Mouse (Mus musculus) adrenal gland, postnatal 25 days (tissue): ENCODE data around the gene Gm10382. TPM values are rescaled to one million over a fixed set of nuclear protein-coding genes. Genes with fewer than 3 reads are reported as not detected.
"Not testable (repeated sequence)": the region's sequence is repeated elsewhere in the genome, so short reads cannot be mapped to it uniquely, and the experiment has no call there.

Experiments used
- DNase-seq: peaks from one replicate; pipeline ENCODE4 v3.0.0; 2021; ENCODE audit warnings: mixed read lengths
- total RNA-seq: library from RNA; stranded (reverse); gene quantifications from 2 replicates; pipeline ENCODE4 v1.2.3, GENCODE M21; 2021

The Gm10382 gene
- total RNA-seq, 1 experiment from 2014 or later = not detected

DNA sequence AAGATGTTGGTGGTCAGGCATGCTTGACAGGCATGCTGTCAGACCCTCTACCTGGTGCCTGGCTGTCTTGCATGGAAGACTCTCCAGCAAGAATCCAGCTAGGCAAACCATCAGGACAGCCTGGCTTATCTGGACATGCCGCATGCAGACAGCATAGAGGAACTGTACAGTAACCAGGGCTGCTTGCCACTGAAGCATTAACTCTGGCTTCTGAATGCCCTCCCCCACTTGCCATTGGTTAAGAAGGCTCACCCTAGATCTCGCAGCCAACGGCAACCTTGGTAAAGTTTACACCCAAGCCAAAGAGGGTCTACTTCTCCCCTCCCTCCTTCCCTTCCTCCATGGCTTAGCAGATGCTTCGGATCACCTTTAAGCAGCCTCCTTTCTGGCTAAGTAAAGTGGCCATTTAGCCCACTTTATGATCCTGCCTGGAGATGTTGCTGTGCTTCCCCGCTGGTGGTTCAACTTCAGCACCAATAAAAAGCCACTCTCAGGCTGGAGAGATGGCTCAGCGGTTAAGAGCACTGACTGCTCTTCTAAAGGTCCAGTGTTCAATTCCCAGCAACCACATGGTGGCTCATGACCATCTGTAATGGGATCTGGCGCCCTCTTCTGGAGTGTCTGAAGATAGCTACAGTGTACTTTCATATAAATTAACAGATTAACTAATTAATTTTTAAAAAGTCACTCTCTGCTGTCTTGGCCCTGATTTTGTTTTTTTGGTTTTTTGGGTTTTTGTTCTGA, 18.0 kb upstream of the Gm10382 start:
- no peak for DNase-seq

DNA sequence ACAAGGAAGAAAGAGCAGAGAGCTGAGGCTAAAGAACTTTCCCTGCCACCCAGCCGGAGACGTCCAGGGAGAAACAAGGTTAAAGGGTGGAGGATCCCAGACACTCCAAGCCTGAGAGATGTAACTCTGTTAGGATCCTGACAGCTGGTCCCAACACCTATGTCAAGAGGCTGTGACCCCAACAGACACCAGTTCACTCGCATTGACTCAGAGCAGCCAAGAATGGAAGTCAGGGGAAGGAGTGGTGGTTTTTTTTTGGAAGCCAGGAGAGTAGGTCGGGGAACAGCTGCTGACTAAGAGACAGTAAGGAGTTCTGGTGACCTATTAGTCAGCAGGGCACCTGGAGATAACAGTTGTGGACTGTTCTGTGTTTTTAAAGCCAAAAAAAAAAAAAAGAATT, 17.1 kb upstream of the Gm10382 start:
- no peak for DNase-seq

DNA sequence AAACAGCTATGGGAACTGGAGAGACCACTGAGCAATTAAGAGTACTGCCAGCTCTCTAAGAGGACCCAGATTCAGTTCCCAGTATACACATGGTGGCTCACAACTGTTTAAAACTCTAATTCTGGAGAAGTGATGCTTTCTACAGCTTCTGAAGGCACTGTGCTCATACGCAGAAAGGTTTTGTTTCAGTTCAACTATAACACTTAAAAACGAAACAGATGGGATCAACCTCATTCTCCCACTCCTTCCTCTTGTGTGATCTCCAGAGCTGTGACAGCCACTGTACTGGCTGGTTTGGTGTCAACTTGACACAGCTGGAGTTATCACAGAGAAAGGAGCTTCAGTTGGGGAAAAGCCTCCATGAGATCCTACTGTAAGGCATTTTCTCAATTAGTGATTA, 13.3 kb upstream of the Gm10382 start:
- no peak for DNase-seq

DNA sequence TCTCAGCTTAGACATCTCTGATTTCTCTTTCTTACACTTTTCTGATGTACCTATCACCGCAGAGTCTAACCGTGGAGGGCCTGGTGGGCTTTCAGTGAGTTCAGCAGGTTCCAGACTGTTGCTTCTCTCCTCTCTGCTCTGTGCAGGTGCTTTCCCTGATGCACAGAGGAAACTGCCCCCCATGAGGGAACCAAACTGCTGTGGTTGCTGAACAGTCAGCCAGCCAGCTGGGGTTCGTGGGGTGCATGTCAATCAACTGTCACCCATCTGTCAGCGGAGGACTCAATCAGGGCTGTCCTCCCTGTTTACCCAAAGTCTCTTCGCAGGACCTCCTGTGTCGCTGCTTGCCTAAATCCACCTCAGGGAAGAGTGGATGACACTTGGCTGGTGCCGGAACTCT, 11.9 kb upstream of the Gm10382 start:
- no peak for DNase-seq

DNA sequence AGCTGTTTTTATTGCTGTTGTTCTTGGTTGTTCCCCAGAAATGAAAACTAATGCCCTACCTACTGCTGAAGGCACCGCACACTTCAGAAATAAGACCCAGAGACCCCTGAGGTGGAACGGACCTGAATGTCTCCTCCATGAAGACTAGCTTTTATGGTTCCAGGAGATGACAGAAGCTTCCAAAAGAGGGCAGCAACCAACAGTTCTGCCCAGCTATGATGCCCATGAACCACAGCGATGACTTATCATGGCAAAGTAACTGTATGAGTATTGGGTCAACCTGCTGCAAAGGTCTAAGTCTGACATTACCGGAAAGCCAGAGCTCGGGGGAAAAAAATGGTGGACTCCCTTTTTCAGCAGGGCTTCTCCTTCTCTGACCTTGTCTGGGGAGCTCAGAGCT, 10.2 kb upstream of the Gm10382 start:
- no peak for DNase-seq

DNA sequence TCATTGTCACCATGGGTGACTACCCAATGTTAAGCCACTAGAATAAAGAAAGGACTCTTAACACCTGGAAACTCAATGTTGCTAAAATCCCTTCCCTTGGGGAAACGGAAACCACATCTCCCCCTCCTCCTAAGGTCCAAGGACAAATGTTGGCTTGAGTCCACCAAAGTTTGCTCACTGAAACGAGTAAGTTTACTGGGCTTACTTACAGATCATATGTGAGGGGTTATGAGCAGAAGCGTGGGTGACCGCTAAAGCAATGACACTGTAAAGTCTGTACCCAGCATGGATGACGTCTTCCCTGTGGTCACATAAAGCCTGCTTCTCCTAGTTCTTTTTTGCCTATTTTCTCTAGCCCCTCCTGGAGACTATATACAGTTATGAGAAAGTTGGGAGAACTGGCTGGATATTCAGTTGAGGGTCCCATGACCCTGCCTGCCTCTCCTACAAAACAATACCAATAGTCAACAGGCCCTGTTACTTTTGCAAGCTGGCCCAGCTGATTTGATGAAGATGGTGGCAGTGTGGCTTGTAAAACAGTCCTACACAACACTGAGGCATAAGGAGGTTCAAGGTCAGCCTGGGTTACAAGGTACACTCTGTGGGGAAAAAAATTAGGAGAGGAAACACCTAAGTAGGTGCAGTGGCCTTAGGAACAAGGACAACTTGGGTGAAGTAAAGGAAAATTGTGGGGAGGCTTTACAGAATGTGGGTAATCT, 7.0 kb upstream of the Gm10382 start:
- no peak for DNase-seq

DNA sequence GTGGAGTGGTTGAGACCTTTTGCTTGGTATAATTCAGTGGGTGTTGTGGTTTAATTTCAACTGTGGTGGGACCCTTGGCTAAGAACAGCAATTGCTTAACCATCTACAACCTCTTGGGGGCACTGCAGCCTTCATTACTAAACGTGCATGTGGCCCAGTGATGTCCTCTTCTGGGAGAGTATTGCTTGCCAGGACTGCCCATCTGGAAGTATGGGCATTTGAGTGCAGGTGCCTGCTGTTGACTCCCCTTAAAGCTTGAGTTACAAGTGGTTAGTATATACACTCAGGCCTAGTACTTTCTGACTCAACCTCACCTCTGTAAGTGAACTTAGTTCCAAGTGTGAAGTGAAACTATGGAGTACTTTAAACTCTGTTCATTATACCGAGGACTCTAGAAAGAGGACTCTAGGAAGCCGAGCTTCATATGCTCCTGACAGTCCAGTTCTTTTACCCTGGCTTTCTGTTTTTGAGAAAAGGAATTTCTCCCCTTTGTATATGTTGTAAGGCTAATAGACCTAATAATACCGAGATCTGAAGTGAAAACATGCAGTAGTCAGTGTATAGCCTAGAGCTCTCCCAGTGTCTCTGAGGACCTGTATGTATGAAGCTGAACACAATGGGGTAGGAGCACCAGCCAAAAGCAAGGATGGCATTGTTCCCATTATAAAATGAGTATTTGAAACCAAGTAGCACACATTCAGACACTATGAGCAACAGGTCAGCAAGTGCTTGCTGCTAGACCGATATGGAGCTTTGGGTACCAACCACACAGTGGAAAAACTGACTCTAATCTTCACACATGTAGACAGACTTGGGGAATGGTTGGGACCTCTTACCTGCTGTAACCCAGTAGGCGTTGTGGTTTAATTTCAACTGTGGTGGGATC, 6.2 kb upstream of the Gm10382 start:
- peak; percentile 39 for DNase-seq

DNA sequence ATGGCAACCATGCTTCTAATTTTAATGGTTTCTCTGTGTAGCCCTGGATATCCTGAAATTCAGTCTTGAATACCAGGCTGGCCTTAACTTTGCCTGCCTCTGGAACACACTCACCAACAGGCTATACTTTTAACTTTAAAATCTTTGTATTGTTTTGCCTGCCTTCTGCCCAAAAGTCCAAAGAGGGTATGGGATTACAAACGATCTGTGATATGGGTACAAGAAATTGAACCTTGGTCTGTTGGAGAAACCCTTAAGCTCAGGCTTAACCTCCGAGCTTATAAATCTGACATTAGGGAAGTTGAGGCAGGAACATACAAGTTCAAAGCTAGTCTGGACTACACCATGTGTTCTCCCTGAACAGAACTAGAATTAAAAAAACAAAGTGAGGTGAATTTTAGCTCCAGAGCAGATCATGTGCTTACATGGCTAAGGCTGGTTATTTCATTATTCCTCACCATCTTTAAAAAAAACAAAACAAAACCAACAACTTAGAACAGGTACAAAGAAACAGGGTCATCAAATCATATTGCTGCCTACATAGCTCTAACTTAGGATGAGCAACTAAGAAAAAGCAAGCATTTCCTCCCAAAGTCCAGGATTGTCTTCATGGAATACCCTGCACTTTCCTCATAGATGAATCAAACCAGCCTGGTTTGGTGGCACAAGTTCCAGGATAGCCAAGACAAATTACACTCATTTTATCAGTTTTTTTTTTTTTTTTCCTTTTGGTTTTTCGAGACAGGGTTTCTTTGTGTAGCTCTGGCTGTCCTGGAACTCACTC, 5.3 kb upstream of the Gm10382 start:
- DNase-seq = no peak

DNA sequence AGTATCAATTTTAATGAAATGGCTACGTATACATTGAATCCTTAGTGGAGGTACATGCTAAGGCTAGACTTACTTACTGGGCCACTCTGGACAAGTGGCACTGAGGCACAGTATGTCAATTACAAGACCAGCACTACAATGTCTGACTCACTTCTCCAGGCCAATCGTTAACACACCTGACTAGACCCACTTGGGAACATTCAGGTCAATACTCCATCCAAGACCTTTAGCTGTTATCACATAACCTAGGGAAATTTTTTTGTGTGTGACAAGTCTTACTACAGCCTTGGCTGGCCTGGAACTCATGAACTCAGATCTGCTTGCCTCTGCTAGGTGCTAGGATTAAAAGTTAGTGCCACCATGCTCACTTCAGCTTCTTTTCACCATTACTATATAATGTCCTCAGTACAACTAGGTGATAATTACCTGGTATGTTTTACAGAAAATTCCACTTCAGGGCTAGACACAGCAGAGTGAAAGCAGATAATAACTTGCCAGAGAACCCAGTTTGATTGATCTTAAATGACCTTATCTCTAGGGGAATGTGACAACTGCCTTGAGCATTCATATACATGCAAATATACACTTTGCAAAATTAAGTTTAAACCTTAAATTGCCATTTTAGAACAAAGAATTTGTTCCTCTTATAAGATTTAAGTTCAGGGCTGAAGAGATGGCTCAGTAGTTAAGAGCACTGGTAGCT, 4.5 kb upstream of the Gm10382 start:
- DNase-seq = no peak

DNA sequence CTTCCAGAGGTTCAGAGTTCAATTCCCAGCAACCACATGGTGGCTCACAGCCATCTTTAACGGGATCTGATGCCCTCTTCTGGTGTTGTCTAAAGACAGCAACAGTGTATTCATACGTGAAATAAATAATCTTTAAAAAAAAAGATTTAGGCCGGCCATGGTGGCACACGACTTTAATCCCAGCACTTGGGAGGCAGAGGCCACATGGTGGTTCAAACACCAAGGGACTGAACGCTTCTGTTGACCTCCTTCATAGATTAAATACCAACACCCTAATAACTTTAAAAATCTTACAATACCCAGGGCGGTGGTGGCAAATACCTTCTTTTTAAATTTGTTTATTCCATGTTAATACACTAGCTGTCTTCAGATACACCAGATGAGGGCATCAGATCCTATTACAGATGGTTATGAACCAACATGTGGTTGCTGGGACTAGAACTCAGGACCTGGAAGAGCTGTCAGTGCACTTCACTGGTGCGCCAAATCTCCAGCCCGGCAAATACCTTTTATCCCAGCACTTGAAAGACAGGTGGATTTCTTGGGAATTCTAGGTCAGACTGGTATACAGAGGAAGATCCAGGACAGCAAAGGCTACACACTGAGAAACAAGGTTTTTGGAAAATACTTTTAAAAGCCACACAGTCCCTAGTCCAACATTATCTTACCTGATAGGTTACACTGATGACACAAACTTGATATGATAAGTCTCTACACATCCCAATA, 3.7 kb upstream of the Gm10382 start:
- no peak for DNase-seq

DNA sequence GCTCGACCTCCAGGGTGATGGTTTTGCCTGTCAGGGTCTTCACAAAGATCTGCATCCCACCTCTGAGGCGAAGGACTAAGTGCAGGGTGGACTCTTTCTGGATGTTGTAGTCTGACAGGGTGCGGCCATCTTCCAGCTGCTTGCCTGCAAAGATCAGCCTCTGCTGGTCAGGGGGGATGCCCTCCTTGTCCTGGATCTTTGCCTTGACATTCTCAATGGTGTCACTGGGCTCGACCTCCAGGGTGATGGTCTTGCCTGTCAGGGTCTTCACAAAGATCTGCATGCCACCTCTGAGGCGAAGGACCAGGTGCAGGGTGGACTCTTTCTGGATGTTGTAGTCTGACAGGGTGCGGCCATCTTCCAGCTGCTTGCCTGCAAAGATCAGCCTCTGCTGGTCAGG, 1.8 kb upstream of the Gm10382 start:
- not testable (repeated sequence) for DNase-seq

DNA sequence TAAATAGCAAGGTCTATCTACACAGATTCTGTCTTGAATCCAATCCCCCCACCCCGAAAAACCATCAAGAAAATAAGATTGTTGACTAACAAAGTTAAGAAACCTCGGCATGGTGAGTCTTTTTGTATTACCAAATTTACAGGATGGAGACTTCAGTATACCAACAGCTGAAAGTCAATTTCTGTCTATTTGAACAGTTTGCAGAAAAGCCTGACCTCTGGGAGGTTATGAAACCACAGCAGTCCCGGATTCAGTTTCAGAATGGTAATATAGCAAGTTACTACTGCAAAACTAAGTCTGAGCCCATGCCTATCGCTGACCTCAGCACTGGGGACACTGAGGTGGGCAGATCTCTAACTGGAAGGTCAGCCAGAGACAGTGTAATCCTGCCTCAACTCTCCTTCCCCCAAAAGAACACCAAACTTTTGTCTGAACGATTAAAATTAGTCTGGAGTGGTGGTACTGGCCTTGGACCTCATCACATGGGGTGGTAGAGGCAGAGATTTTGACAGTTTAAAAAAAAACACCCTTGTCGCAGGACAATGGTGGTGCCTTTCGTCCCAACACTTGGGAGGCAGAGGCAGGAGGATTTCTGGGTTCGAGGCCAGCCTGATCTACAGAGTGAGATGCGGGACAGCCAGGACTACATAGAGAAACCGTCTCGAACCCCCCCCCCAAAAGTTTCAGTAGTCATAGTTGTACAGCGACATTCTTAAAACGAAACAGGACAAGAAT, 597 bp upstream of the Gm10382 start:
- DNase-seq = no peak

DNA sequence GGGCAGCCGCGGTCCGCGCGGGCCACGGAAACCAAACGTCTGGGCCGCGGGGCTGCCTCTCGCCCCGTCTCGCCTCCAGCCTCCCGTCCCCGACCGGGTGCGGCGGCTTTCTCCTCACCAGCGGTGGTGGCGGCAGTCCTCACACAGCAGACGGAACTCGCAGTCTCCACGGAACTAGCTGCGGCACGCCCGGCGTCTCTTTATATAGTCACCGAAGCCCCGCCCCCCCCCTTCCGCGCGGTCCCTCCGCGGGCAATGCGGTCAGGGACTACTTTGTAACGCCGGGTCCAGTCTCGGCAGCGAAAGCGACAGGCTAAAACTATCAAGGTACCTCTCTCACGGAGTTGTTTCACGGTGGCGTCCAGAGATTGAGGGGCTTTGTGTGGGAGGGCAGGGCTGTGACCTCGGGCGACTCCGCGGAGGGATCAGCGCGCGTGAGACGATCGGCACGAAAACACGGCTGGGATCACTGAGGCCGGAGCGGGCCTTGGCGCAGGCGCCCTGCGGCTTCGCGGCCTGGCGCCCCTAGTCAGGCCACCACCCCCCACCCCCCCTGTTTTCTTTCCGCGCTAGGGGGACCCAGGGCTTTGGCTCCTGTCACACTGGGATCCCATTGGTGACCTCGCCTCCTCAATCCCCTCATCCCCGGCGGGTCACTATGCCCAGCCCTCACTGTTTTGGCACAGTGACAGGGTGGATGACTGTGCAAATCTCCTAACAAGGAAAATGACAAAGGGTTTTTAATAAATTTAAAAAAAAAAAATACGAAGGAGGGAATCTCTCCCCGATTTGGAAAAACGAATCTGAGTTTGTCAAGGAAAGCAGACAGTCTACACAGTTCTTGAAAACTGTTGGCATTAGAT, 688 bp downstream of the Gm10382 start, which contains the start of gene Ubc:
Ubc (minus strand) TSS at position 624 of the 863 bp plus-strand sequence.
- peak; percentile 90 for DNase-seq

DNA sequence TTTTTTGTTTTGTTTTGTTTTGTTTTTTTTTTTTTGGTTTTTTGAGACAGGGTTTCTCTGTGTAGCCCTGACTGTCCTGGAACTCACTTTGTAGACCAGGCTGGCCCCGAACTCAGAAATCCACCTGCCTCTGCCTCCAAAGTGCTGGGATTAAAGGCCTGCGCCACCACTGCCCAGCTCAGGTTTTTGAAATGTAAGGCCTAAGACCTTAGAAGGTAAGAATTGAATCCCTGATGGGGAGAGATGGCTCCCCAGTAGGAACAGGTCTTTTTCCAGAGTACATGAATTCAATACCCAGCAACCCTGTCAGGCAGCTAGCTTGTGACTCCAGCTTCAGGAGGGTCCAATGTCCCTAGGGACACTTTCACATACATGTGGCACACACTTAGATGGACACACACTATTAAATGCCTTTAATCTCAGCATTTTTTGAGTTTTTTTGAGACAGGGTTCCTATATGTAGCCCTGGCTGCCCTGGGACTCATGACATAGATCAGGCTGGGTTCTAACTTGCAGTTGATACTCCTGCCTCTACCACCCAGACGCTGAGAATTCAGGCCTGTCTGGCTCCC, 1.9 kb downstream of the Gm10382 start:
- DNase-seq = no peak

DNA sequence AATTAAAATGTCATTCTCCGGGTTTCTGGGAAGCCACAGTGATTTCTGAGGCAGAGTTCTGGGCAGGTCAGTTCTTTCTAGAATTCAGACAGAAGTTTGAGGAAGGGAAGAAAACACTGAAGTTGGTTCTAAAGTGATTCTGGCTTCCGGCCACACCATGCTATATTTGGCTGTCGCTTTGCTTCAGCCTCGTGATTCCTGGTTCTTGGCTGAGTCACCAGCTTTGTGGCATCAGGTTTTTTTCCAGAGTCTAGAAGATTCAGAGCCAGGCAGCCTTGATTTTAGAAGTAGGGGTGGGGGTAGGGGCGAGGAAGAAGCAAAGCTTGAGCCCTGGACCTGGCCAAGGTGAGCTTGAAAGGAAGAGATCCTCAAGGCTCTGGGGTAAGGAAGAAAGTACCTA, 2.5 kb downstream of the Gm10382 start:
- DNase-seq = peak; percentile 77

DNA sequence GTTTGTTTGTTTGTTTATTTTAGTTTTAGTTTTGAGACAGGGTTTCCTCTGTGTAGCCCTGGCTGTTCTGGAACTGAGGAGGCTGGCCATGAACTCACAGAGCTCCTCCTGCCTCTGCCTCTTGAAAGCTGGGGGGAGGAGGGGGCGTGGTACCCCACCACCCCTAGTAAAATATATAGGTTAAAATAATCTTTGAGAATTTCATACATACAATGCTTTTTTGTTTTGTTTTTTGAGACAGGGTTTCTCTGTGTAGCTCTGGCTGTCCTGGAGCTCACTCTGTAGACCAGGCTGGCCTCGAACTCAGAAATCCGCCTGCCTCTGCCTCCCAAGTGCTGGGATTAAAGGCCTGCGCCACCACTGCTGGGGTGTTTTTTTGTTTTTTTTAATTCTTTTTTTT, 3.1 kb downstream of the Gm10382 start:
- not testable (repeated sequence) for DNase-seq

DNA sequence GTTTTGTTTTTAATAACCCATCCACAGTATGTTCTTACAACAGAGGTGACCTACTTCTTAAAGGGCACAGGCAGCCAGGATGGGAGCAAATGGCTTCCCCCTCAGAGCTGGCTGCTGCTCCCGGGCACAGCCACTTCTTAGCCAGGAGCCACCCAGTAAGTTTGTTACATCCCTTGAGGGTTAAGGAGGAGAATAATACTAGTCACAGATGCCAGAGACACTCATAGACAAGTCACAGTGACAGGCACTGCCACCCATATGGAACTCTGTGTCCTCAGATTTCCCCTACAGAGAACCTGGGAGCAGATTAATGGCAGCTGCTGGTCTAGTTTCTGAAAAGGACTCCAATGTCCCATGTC, 3.5 kb downstream of the Gm10382 start:
- no peak for DNase-seq

DNA sequence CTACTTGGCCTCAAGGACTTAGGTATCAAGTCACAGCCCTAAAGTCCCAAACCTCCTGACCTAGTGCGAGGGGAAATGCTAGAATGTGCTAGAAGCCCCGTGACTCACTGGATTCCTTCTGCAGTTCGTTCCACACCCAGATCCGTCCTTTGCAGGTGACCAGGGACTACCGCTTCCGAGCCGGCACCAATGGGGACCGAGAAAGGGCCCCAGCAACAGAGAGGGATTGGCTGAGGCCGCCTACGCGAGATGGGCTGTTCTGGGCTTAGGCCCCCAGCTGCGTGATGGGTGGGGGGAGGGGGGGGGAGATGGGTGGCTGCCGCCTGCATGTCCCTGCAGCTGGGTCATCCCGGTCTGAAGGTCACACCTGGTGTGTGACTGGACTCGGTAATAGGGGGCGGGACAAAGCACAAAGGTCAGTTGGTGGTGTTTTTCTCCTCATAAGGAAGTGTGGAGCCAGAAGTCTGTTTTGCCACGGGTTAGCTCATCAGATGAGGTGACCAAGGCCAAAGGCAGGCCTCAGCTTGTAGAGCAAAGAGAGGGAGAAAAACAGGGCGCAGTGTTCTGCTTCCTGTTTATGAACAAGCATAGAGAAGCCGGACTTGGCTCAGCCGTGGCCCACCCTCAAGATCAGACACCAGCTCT, 4.0 kb downstream of the Gm10382 start:
- peak; percentile 95 for DNase-seq
